Comparison of ENCODE assay signal across 14 mouse cellular contexts in the genomic region with DNA sequence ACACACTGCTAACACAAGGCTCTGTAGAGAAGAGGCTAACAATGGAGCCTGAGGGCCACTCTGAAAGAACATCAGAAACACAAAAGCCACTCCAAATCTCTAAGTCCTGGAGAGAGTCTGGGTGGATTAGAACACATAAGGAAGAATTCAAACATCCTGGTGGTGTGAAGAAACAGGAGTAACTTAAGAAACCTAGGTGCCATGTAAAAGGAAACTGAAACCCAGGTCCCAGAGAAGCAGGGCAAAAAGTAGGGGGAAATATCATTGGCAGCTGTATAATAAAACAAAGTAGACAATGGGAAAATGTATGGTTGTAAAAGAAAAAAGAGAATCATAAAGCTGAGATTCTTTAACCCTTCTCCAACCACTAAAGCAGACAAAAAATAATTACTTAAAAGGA.
"Had no signal": no experiment of that assay in that cellular context is flagged by ENCODE, and none has a peak within 500 bp of the region (broad histone marks: within the 10 kb centered on the region; RNA-seq: fewer than 3 reads in every experiment).

No protein-coding gene starts in this region.

- H3K4me3 ChIP-seq: layer of hippocampus, adult 2 months; left cerebral cortex, adult 2 months; liver, embryonic 13.5 days; midbrain, embryonic 12.5 days; midbrain, embryonic 15.5 days; neural tube, embryonic 13.5 days; stomach, embryonic 15.5 days had no signal

- DNase-seq: kidney, adult 18-20 months; kidney, adult 9 months; kidney, postnatal 25 days; layer of hippocampus, adult 9-11 months; liver, embryonic 13.5 days; lung, embryonic 14.5 days; thymus, postnatal 25 days had no signal

- H3K4me1 ChIP-seq: midbrain, embryonic 12.5 days; midbrain, embryonic 15.5 days; stomach, embryonic 15.5 days had no signal

- ATAC-seq: lung, postnatal 0 days; midbrain, embryonic 15.5 days had no signal
